ENCODE assay signal across 26 mouse cellular contexts in genomic region chr3:133627116-133627844, GRCm38 (mm10).
A peak's percentile ranks its signal among the peaks of the same experiment; 100 is the strongest.
DNase-seq lines count a peak whose midpoint lies in the region; ATAC-seq and TF ChIP-seq lines count a peak whose summit lies in the region.
"Had no signal": no experiment of that assay in that cellular context is flagged by ENCODE, and none has a peak within 500 bp of the region (broad histone marks: within the 10 kb centered on the region; RNA-seq: fewer than 3 reads in every experiment).

No protein-coding gene starts in this region.

- H3K4me3 ChIP-seq in CH12.LX (replicated peaks in 1 of 3; ENCODE audit: low read depth in 2 of 3, low read length in 2 of 3, poor library complexity in 1 of 3), result no peak overlapping the region
- H3K4me3 ChIP-seq in liver, embryonic 11.5 days (ENCODE audit: low read depth, low read length), result no peak overlapping the region
- H3K4me3 ChIP-seq: embryonic facial prominence, embryonic 13.5 days; forebrain, embryonic 10.5 days; heart, embryonic 13.5 days; intestine, embryonic 15.5 days; limb, embryonic 10.5 days; limb, embryonic 15.5 days had no signal

- H3K27me3 ChIP-seq in CH12.LX (replicated peaks), result no peaks in the 10 kb centered on the region
- no peaks in the 10 kb centered on the region for H3K27me3 ChIP-seq in liver, embryonic 11.5 days (replicated peaks; ENCODE audit: control insufficient read depth, insufficient read depth, low read length)
- H3K27me3 ChIP-seq: embryonic facial prominence, embryonic 13.5 days; heart, embryonic 13.5 days; intestine, embryonic 15.5 days; limb, embryonic 15.5 days had no signal

- peak; percentile 20 for DNase-seq in 3134 (ENCODE audit: extremely low read depth, insufficient read length, low spot score)
- DNase-seq in CH12.LX (ENCODE audit: extremely low read depth), result no peak
- DNase-seq in liver, embryonic 11.5 days (ENCODE audit: low spot score), result no peak
- DNase-seq in neural tube, embryonic 10.5 days (ENCODE audit: extremely low spot score, low spot score), result no peak
- no peak for DNase-seq in lung, postnatal 10 days
- no peak for DNase-seq in left cerebral cortex, postnatal 10 days (ENCODE audit: extremely low spot score in 1 of 2, low spot score in 2 of 2)
- DNase-seq: adrenal gland, postnatal 25 days; cerebellum, adult 18-20 months; cerebellum, postnatal 10 days; heart, postnatal 10 days; kidney, adult 9 months; kidney, postnatal 10 days; layer of hippocampus, postnatal 36 days; lung, embryonic 14.5 days; midbrain, embryonic 14.5 days; thymus, adult 2 months; thymus, postnatal 36 days had no signal

- H3K9ac ChIP-seq in CH12.LX (ENCODE audit: insufficient read depth, low read depth), result no peak overlapping the region
- no peak overlapping the region for H3K9ac ChIP-seq in liver, embryonic 11.5 days (ENCODE audit: low read depth, low read length)
- H3K9ac ChIP-seq: embryonic facial prominence, embryonic 13.5 days; heart, embryonic 13.5 days; intestine, embryonic 15.5 days; limb, embryonic 15.5 days; lung, embryonic 14.5 days had no signal

- H3K9me3 ChIP-seq in CH12.LX (replicated peaks; ENCODE audit: low read length), result no peaks in the 10 kb centered on the region
- H3K9me3 ChIP-seq in liver, embryonic 11.5 days (ENCODE audit: control insufficient read depth, low read length), result no peaks in the 10 kb centered on the region
- H3K9me3 ChIP-seq: embryonic facial prominence, embryonic 13.5 days; forebrain, embryonic 10.5 days; heart, embryonic 13.5 days; intestine, embryonic 15.5 days; limb, embryonic 10.5 days; limb, embryonic 15.5 days had no signal

- intact Hi-C loops in left cerebral cortex, postnatal 10 days (cut with DNase I), result no loop called here

- H3K4me2 ChIP-seq in CH12.LX (ENCODE audit: insufficient read depth, low read depth, poor library complexity, severe bottlenecking), result no peak overlapping the region
- H3K4me2 ChIP-seq in liver, embryonic 11.5 days, result 0 out of 2 replicates have a peak overlapping the region, but pooled peaks have one; percentile 20
- H3K4me2 ChIP-seq: embryonic facial prominence, embryonic 13.5 days; heart, embryonic 13.5 days; intestine, embryonic 15.5 days; limb, embryonic 15.5 days; lung, embryonic 14.5 days had no signal

- TF ChIP-seq EP300 in CH12.LX (IDR thresholded peaks at IDR 0.05; ENCODE audit: low read length), result no peak

- WGBS in liver, embryonic 11.5 days, result 53% methylated on average over 3 of the region's 3 CpGs

- dilution Hi-C loops in CH12.LX (cut with MboI; ENCODE audit: extremely low pct_ligation_motif_present, extremely low pct_unique_long_range_greater_than_20kb, low sequenced_read_pairs), result no loop called here

- TF ChIP-seq POLR2A in CH12.LX (IDR thresholded peaks at IDR 0.05; ENCODE audit: low read depth, low read length), result no peak

- no peak for TF ChIP-seq CTCF in CH12.LX (conservative IDR thresholded peaks at IDR 0.05 in 1 of 2, IDR thresholded peaks at IDR 0.05 in 1 of 2; ENCODE audit: low read depth in 2 of 2, low read length in 2 of 2)

- in situ Hi-C loops in CH12.LX (cut with MboI; ENCODE audit: low pct_ligation_motif_present, low pct_unique_long_range_greater_than_20kb, low sequenced_read_pairs), result no loop called here

- no peaks in the 10 kb centered on the region for H3K79me2 ChIP-seq in CH12.LX (replicated peaks; ENCODE audit: control insufficient read depth, extremely low read depth, insufficient read depth, poor library complexity, severe bottlenecking)

- H3K36me3 ChIP-seq in CH12.LX (replicated peaks in 1 of 2; ENCODE audit: control insufficient read depth in 1 of 2, insufficient read depth in 1 of 2, low read length in 1 of 2), result no peaks in the 10 kb centered on the region
- no peaks in the 10 kb centered on the region for H3K36me3 ChIP-seq in liver, embryonic 11.5 days (ENCODE audit: control insufficient read depth, insufficient read depth, low read length)
- H3K36me3 ChIP-seq: embryonic facial prominence, embryonic 13.5 days; forebrain, embryonic 10.5 days; heart, embryonic 13.5 days; intestine, embryonic 15.5 days; limb, embryonic 10.5 days; limb, embryonic 15.5 days had no signal

- peak overlapping the region; percentile 37; the same call in 1 of the 2 replicates for H3K27ac ChIP-seq in CH12.LX (ENCODE audit: insufficient read depth, low read depth)
- no peak overlapping the region for H3K27ac ChIP-seq in liver, embryonic 11.5 days (ENCODE audit: low read depth, low read length)
- H3K27ac ChIP-seq: embryonic facial prominence, embryonic 13.5 days; forebrain, embryonic 10.5 days; heart, embryonic 13.5 days; hindbrain, postnatal 0 days; intestine, embryonic 15.5 days; limb, embryonic 10.5 days; limb, embryonic 15.5 days had no signal

- ATAC-seq in liver, embryonic 11.5 days (replicated peaks; ENCODE audit: low FRiP score), result 0 out of 2 replicates have a peak, but pooled peaks have one; percentile 30
- ATAC-seq in megakaryocyte-erythroid progenitor cell, adult 5-6 weeks (replicated peaks; ENCODE audit: low FRiP score, low TSS enrichment, poor library complexity, severe bottlenecking), result 0 out of 2 replicates have a peak, but pooled peaks have one; percentile 12
- ATAC-seq: forebrain, embryonic 16.5 days; hindbrain, postnatal 0 days; intestine, embryonic 15.5 days had no signal

- TF ChIP-seq RAD21 in CH12.LX (IDR thresholded peaks at IDR 0.05; ENCODE audit: low read depth, low read length), result no peak

- peaks cover 30 to 43% of the 10 kb centered on the region in 2 experiments for H3K4me1 ChIP-seq in CH12.LX (ENCODE audit: control insufficient read depth in 1 of 2, insufficient read depth in 2 of 2)
- peaks cover 21% of the 10 kb centered on the region for H3K4me1 ChIP-seq in liver, embryonic 11.5 days (replicated peaks; ENCODE audit: control insufficient read depth, insufficient read depth, low read length)
- H3K4me1 ChIP-seq: embryonic facial prominence, embryonic 13.5 days; forebrain, embryonic 10.5 days; intestine, embryonic 15.5 days; limb, embryonic 10.5 days; limb, embryonic 15.5 days had no signal

TF ChIP-seq in CH12.LX, 34 proteins besides CTCF, POLR2A, EP300 and RAD21:
- no peak for TF ChIP-seq ZNF384 (IDR thresholded peaks at IDR 0.05; ENCODE audit: low read depth, low read length)
- no peak for TF ChIP-seq USF1 (IDR thresholded peaks at IDR 0.05; ENCODE audit: low read depth, low read length)
- no peak for TF ChIP-seq RCOR1 (conservative IDR thresholded peaks at IDR 0.05; ENCODE audit: low read depth, low read length)
- TF ChIP-seq ZMIZ1 (IDR thresholded peaks at IDR 0.05; ENCODE audit: low read depth, low read length), result no peak
- no peak for TF ChIP-seq ELF1 (IDR thresholded peaks at IDR 0.05; ENCODE audit: low read depth, low read length)
- TF ChIP-seq NRF1 (IDR thresholded peaks at IDR 0.05; ENCODE audit: low read depth, low read length), result no peak
- TF ChIP-seq MAX (IDR thresholded peaks at IDR 0.05; ENCODE audit: low read length), result no peak
- no peak for TF ChIP-seq MAFK (IDR thresholded peaks at IDR 0.05; ENCODE audit: insufficient replicate concordance, low read length)
- no peak for TF ChIP-seq UBTF (IDR thresholded peaks at IDR 0.05; ENCODE audit: low read depth, low read length)
- TF ChIP-seq CHD1 (IDR thresholded peaks at IDR 0.05; ENCODE audit: low read depth, low read length), result no peak
- TF ChIP-seq MYC (IDR thresholded peaks at IDR 0.05; ENCODE audit: low read depth, low read length), result no peak
- no peak for TF ChIP-seq TCF12 (IDR thresholded peaks at IDR 0.05; ENCODE audit: low read depth, low read length)
- TF ChIP-seq BHLHE40 (IDR thresholded peaks at IDR 0.05; ENCODE audit: low read depth, low read length), result no peak
- TF ChIP-seq POLR2AphosphoS2 (IDR thresholded peaks at IDR 0.05; ENCODE audit: low read depth, low read length), result no peak
- TF ChIP-seq MAZ (IDR thresholded peaks at IDR 0.05; ENCODE audit: low read depth, low read length), result no peak
- no peak for TF ChIP-seq E2F4 (IDR thresholded peaks at IDR 0.05; ENCODE audit: insufficient replicate concordance, low read depth, low read length)
- TF ChIP-seq USF2 (conservative IDR thresholded peaks at IDR 0.05; ENCODE audit: low read depth, low read length), result no peak
- TF ChIP-seq MXI1 (IDR thresholded peaks at IDR 0.05; ENCODE audit: low read depth, low read length), result no peak
- TF ChIP-seq IRF4 (IDR thresholded peaks at IDR 0.05; ENCODE audit: low read depth, low read length), result no peak
- TF ChIP-seq JUN (IDR thresholded peaks at IDR 0.05; ENCODE audit: insufficient read depth, low read depth, low read length), result no peak
